Mouse (Mus musculus): ENCODE data around the gene Paxip1. TPM values are rescaled to one million over a fixed set of nuclear protein-coding genes. Genes with fewer than 3 reads are reported as not detected.

Gene Paxip1
- polyA plus RNA-seq, 1 experiment = 8.9 TPM

GRCm38 (mm10) chr5:27767948-27768347 lies 23.5 kb downstream of the Paxip1 start:
- Histone ChIP-seq H3K4me1 (ENCODE audit: control insufficient read depth, insufficient read depth, insufficient read length, low read length) (no peaks in the 10 kb centered on the region), H3K27ac (replicated peaks; ENCODE audit: low read depth, low read length) (no peak overlapping the region), H3K4me3 (ENCODE audit: insufficient read depth, low read depth, low read length) (no peak overlapping the region)

GRCm38 (mm10) chr5:27765780-27766179 lies 25.7 kb downstream of the Paxip1 start:
- Histone ChIP-seq H3K27ac (replicated peaks; ENCODE audit: low read depth, low read length) (no peak overlapping the region), H3K4me1 (ENCODE audit: control insufficient read depth, insufficient read depth, insufficient read length, low read length) (no peaks in the 10 kb centered on the region), H3K4me3 (ENCODE audit: insufficient read depth, low read depth, low read length) (no peak overlapping the region)

GRCm38 (mm10) chr5:27744944-27745343 lies 46.5 kb downstream of the Paxip1 start:
- no peaks in the 10 kb centered on the region for H3K4me1 ChIP-seq (ENCODE audit: control insufficient read depth, insufficient read depth, insufficient read length, low read length)
- H3K4me3 ChIP-seq (ENCODE audit: insufficient read depth, low read depth, low read length) = no peak overlapping the region
- no peak overlapping the region for H3K27ac ChIP-seq (replicated peaks; ENCODE audit: low read depth, low read length)

GRCm38 (mm10) chr5:27739216-27739615 lies 52.3 kb downstream of the Paxip1 start:
- no peak overlapping the region for H3K4me3 ChIP-seq (ENCODE audit: insufficient read depth, low read depth, low read length)
- H3K27ac ChIP-seq (replicated peaks; ENCODE audit: low read depth, low read length) = no peak overlapping the region
- H3K4me1 ChIP-seq (ENCODE audit: control insufficient read depth, insufficient read depth, insufficient read length, low read length) = no peaks in the 10 kb centered on the region

- H3K4me1 ChIP-seq (ENCODE audit: control insufficient read depth, insufficient read depth, insufficient read length, low read length) = no peaks in the 10 kb centered on the region
- H3K4me3 ChIP-seq (ENCODE audit: insufficient read depth, low read depth, low read length) = no peak overlapping the region
- H3K27ac ChIP-seq (replicated peaks; ENCODE audit: low read depth, low read length) = no peak overlapping the region
These were observed 54.3 kb downstream of the Paxip1 start for GRCm38 (mm10) chr5:27737168-27737567.

GRCm38 (mm10) chr5:27732288-27732868 lies 59.1 kb downstream of the Paxip1 start:
- Histone ChIP-seq H3K4me1 (ENCODE audit: control insufficient read depth, insufficient read depth, insufficient read length, low read length) (no peaks in the 10 kb centered on the region), H3K27ac (replicated peaks; ENCODE audit: low read depth, low read length) (no peak overlapping the region), H3K4me3 (ENCODE audit: insufficient read depth, low read depth, low read length) (no peak overlapping the region)

- Histone ChIP-seq H3K27ac (replicated peaks; ENCODE audit: low read depth, low read length) (no peak overlapping the region), H3K4me1 (ENCODE audit: control insufficient read depth, insufficient read depth, insufficient read length, low read length) (no peaks in the 10 kb centered on the region), H3K4me3 (ENCODE audit: insufficient read depth, low read depth, low read length) (no peak overlapping the region)
These were observed 60.1 kb downstream of the Paxip1 start for GRCm38 (mm10) chr5:27731392-27731791.

- Histone ChIP-seq H3K4me1 (ENCODE audit: control insufficient read depth, insufficient read depth, insufficient read length, low read length) (no peaks in the 10 kb centered on the region), H3K27ac (replicated peaks; ENCODE audit: low read depth, low read length) (no peak overlapping the region), H3K4me3 (ENCODE audit: insufficient read depth, low read depth, low read length) (no peak overlapping the region)
These were observed 60.8 kb downstream of the Paxip1 start for GRCm38 (mm10) chr5:27730666-27731065.

- Histone ChIP-seq H3K4me3 (ENCODE audit: insufficient read depth, low read depth, low read length) (no peak overlapping the region), H3K4me1 (ENCODE audit: control insufficient read depth, insufficient read depth, insufficient read length, low read length) (no peaks in the 10 kb centered on the region), H3K27ac (replicated peaks; ENCODE audit: low read depth, low read length) (no peak overlapping the region)
These were observed 67.0 kb downstream of the Paxip1 start for GRCm38 (mm10) chr5:27724460-27724859.

GRCm38 (mm10) chr5:27719311-27719710 lies 72.2 kb downstream of the Paxip1 start:
- H3K4me3 ChIP-seq (ENCODE audit: insufficient read depth, low read depth, low read length) = no peak overlapping the region
- no peak overlapping the region for H3K27ac ChIP-seq (replicated peaks; ENCODE audit: low read depth, low read length)
- H3K4me1 ChIP-seq (ENCODE audit: control insufficient read depth, insufficient read depth, insufficient read length, low read length) = peaks cover under 1% of the 10 kb centered on the region; the same call in 1 of the 2 replicates

GRCm38 (mm10) chr5:27717301-27717700 lies 74.2 kb downstream of the Paxip1 start:
- H3K4me1 ChIP-seq (ENCODE audit: control insufficient read depth, insufficient read depth, insufficient read length, low read length) = peaks cover 2% of the 10 kb centered on the region; the same call in 1 of the 2 replicates
- no peak overlapping the region for H3K27ac ChIP-seq (replicated peaks; ENCODE audit: low read depth, low read length)

GRCm38 (mm10) chr5:27716026-27716425 lies 75.5 kb downstream of the Paxip1 start:
- no peak overlapping the region for H3K4me3 ChIP-seq (ENCODE audit: insufficient read depth, low read depth, low read length)
- peaks cover 2% of the 10 kb centered on the region; the same call in 1 of the 2 replicates for H3K4me1 ChIP-seq (ENCODE audit: control insufficient read depth, insufficient read depth, insufficient read length, low read length)
- no peak overlapping the region for H3K27ac ChIP-seq (replicated peaks; ENCODE audit: low read depth, low read length)

More at GRCm38 (mm10) chr5:27717301-27717700, 74.2 kb downstream of the Paxip1 start:
- H3K4me3 ChIP-seq (ENCODE audit: insufficient read depth, low read depth, low read length) = no peak overlapping the region

- H3K4me3 ChIP-seq (ENCODE audit: insufficient read depth, low read depth, low read length) = no peak overlapping the region
- H3K4me1 ChIP-seq (ENCODE audit: control insufficient read depth, insufficient read depth, insufficient read length, low read length) = peaks cover 2% of the 10 kb centered on the region; the same call in 1 of the 2 replicates
- H3K27ac ChIP-seq (replicated peaks; ENCODE audit: low read depth, low read length) = no peak overlapping the region
These were observed 77.1 kb downstream of the Paxip1 start for GRCm38 (mm10) chr5:27714356-27714755.

GRCm38 (mm10) chr5:27711461-27712192 lies 79.9 kb downstream of the Paxip1 start:
- H3K4me1 ChIP-seq (ENCODE audit: control insufficient read depth, insufficient read depth, insufficient read length, low read length) = peaks cover 12% of the 10 kb centered on the region; the same call in 1 of the 2 replicates
- no peak overlapping the region for H3K4me3 ChIP-seq (ENCODE audit: insufficient read depth, low read depth, low read length)
- no peak overlapping the region for H3K27ac ChIP-seq (replicated peaks; ENCODE audit: low read depth, low read length)

GRCm38 (mm10) chr5:27708209-27708608 lies 83.3 kb downstream of the Paxip1 start:
- Histone ChIP-seq H3K4me3 (ENCODE audit: insufficient read depth, low read depth, low read length) (no peak overlapping the region), H3K27ac (replicated peaks; ENCODE audit: low read depth, low read length) (peak overlapping the region; percentile 36; the same call in 1 of the 2 replicates), H3K4me1 (ENCODE audit: control insufficient read depth, insufficient read depth, insufficient read length, low read length) (peaks cover 10% of the 10 kb centered on the region; the same call in 1 of the 2 replicates)

GRCm38 (mm10) chr5:27707283-27707682 lies 84.2 kb downstream of the Paxip1 start:
- H3K4me1 ChIP-seq (ENCODE audit: control insufficient read depth, insufficient read depth, insufficient read length, low read length) = peaks cover 10% of the 10 kb centered on the region; the same call in 1 of the 2 replicates
- no peak overlapping the region for H3K4me3 ChIP-seq (ENCODE audit: insufficient read depth, low read depth, low read length)
- no peak overlapping the region for H3K27ac ChIP-seq (replicated peaks; ENCODE audit: low read depth, low read length)

Measured in brown adipose tissue, adult 24 weeks (tissue).